Mouse (Mus musculus) erythroblast, embryonic 14.5 days (primary cell): ENCODE data around the gene Rabl3. TPM values are rescaled to one million over a fixed set of nuclear protein-coding genes. Genes with fewer than 3 reads are reported as not detected.

Experiments
- H3K27me3 ChIP-seq: 2 replicates; pipeline ENCODE4 v1.6.1; 2012; ENCODE audit warnings: inconsistent platforms; ENCODE audit not compliant: control insufficient read depth
- H3K36me3 ChIP-seq: 2 replicates; pipeline ENCODE4 v1.6.1; 2012; ENCODE audit warnings: mild to moderate bottlenecking, inconsistent platforms; ENCODE audit not compliant: control insufficient read depth
- H3K4me1 ChIP-seq: 2 replicates; pipeline ENCODE4 v1.6.1; 2012; ENCODE audit warnings: inconsistent platforms; ENCODE audit not compliant: control insufficient read depth
- H3K4me3 ChIP-seq: replicated peaks from 2 replicates; pipeline ENCODE3; 2012; ENCODE audit warnings: moderate library complexity, mild to moderate bottlenecking, inconsistent platforms
- H3K9me3 ChIP-seq: 2 replicates; pipeline ENCODE4 v1.6.1; 2012; ENCODE audit warnings: low read length, inconsistent platforms, mixed read lengths; ENCODE audit not compliant: control insufficient read depth
- GATA1 ChIP-seq: IDR thresholded peaks from 2 replicates; pipeline ENCODE4 v1.6.1; 2012; ENCODE audit warnings: low read length, inconsistent platforms, mixed read lengths
- TAL1 ChIP-seq: IDR thresholded peaks from 3 replicates; pipeline ENCODE4 v1.6.1; 2012; ENCODE audit warnings: low read length, inconsistent platforms, mixed read lengths
- polyA plus RNA-seq: library from polyadenylated mRNA; stranded (reverse); fragments of >175 nt; gene quantifications from 2 replicates; pipeline ENCODE4 v1.2.3, GENCODE M21; 2012

Rabl3 gene
- polyA plus RNA-seq, 1 experiment, result 0.05 TPM

DNA sequence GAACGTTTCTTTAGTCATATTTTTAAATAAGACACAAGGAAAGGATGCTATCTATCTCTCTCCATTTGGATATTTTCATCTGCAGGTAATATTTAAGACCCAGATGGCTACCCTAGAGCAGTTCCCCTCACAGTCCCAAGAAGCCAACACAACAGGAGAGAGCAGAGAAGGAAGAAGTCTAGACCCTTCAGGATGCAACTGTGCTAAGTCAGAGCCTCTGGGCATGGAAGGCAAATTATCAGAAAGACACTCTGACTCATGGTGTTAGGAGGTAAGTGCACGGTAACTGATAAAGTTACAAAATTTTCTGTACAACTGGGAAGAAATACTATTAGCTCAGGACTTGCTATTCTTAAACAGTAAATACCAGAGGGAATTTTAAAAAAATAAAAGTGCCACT, 21.0 kb upstream of the Rabl3 start:
- TF ChIP-seq TAL1 (no peak), GATA1 (no peak)
- Histone ChIP-seq H3K4me3 (no peak overlapping the region), H3K27me3 (no peaks in the 10 kb centered on the region), H3K36me3 (peaks cover 49% of the 10 kb centered on the region), H3K4me1 (no peaks in the 10 kb centered on the region; the same call in 1 of the 2 replicates), H3K9me3 (peaks cover 3% of the 10 kb centered on the region)

DNA sequence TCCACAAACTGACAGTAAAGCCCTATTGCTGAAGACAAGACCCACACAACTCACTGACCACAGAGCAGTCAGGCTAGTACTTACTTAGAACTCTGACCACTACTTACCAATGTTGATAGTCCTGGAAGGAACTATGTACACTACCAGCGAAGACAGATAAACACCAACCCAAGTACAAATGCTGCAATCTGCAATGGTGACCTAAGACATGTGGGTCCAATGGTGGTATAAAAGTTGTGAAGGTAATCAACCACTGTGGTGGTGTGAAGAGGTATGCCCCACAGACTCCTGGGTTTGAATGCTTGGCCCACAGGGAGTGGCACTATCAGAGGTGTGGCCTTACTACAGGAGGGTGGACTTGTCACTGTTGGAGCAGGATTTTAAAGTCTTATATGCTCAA, 20.0 kb upstream of the Rabl3 start:
- no peak overlapping the region for H3K4me3 ChIP-seq
- TF ChIP-seq TAL1 (no peak), GATA1 (no peak)
- H3K36me3 ChIP-seq, result peaks cover 57% of the 10 kb centered on the region
- H3K27me3 ChIP-seq, result no peaks in the 10 kb centered on the region
- H3K9me3 ChIP-seq, result peaks cover 9% of the 10 kb centered on the region
- H3K4me1 ChIP-seq, result no peaks in the 10 kb centered on the region; the same call in 1 of the 2 replicates

DNA sequence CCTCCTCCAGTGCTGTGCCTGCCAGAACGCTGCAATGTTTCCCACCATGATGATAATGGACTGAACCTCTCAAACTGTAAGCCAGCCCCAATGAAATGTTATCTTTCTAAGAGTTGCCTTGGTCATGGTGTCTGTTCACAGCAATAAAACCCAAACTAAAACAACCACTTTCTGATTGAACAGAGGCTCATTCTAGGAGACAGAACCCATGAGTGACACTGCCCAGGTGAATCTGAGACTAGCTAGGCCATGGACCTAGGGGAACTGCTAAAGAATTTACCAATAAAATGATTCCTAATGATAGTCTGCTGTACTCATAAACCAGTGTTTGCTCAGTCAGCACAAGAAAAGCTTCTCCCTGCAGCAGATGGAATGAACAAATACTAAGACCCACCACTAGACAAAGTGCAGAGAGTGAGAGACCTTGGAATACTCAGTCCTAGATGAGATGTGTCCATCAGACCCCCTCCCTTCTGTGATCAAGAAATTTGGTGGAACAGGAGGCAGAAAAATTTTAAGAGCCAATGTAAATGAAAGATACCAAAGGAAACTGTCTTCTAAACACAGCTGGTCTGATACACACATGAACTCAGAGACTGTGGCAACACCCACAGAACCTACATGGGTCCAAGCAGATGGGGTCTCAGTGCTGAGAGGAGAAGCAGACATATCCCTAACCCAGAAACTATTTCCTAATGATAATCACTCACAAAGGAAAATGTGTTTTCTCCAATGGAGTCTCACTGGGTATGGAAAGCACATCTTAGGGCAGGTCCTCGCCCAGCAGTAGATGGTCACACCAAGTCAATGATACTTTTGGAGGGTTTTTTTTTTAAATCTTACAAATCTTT, 19.3 kb upstream of the Rabl3 start:
- H3K4me3 ChIP-seq, result no peak overlapping the region
- no peaks in the 10 kb centered on the region for H3K27me3 ChIP-seq
- no peaks in the 10 kb centered on the region; the same call in 1 of the 2 replicates for H3K4me1 ChIP-seq
- no peak for TF ChIP-seq TAL1
- no peak for TF ChIP-seq GATA1
- H3K36me3 ChIP-seq, result peaks cover 61% of the 10 kb centered on the region
- peaks cover 9% of the 10 kb centered on the region for H3K9me3 ChIP-seq

DNA sequence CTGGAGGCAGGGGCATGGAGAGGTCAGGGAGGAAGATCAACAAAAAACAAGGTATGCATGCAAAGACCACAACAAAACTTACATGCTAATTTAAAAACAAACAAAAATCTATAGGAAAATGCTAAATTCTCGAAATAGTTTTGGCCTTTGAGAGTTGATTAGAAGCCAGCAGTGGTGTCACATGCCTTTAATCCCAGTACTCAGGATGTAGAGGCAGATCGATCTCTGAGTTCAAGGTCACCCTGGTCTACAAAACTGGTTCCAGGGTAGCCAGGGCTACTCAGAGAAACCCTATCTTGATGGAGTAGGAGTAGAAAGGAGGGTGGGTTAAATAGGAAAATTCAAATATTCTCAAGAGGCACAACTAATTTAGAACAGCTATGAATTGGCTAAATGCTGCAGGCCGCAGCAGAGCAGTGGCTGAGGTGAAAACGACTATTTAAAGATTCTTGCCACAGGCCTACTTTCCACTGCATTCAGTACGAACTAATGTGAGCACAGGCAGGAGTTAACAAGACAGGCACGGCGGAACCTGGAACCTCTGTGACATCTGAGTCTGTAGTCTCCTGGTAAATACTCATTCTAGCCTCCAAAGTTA, 17.5 kb upstream of the Rabl3 start:
- no peaks in the 10 kb centered on the region; the same call in 1 of the 2 replicates for H3K4me1 ChIP-seq
- H3K27me3 ChIP-seq, result no peaks in the 10 kb centered on the region
- TF ChIP-seq GATA1 (no peak), TAL1 (no peak)
- H3K4me3 ChIP-seq, result no peak overlapping the region
- H3K36me3 ChIP-seq, result peaks cover 60% of the 10 kb centered on the region
- H3K9me3 ChIP-seq, result peaks cover 9% of the 10 kb centered on the region

- Histone ChIP-seq H3K4me1 (no peaks in the 10 kb centered on the region), H3K4me3 (no peak overlapping the region), H3K27me3 (no peaks in the 10 kb centered on the region), H3K36me3 (peaks cover 58% of the 10 kb centered on the region), H3K9me3 (peaks cover 9% of the 10 kb centered on the region)
- TF ChIP-seq GATA1, result no peak
- no peak for TF ChIP-seq TAL1
These were observed 14.6 kb upstream of the Rabl3 start for GRCm38 (mm10) chr16:37525121-37525520.

GRCm38 (mm10) chr16:37526688-37527223, 12.9 kb upstream of the Rabl3 start:
- Histone ChIP-seq H3K27me3 (no peaks in the 10 kb centered on the region), H3K4me1 (no peaks in the 10 kb centered on the region), H3K36me3 (peaks cover 49% of the 10 kb centered on the region), H3K4me3 (no peak overlapping the region), H3K9me3 (peaks cover 9% of the 10 kb centered on the region)
- TF ChIP-seq TAL1, result no peak
- TF ChIP-seq GATA1, result no peak

- H3K36me3 ChIP-seq, result peaks cover 36% of the 10 kb centered on the region
- peaks cover 6% of the 10 kb centered on the region for H3K4me1 ChIP-seq
- H3K4me3 ChIP-seq, result no peak overlapping the region
- H3K9me3 ChIP-seq, result no peaks in the 10 kb centered on the region
- H3K27me3 ChIP-seq, result no peaks in the 10 kb centered on the region
- TF ChIP-seq GATA1 (no peak), TAL1 (no peak)
These were observed 9.5 kb upstream of the Rabl3 start for GRCm38 (mm10) chr16:37530170-37530569.

GRCm38 (mm10) chr16:37532046-37532445, 7.6 kb upstream of the Rabl3 start:
- no peak overlapping the region for H3K4me3 ChIP-seq
- H3K36me3 ChIP-seq, result peaks cover 28% of the 10 kb centered on the region
- H3K9me3 ChIP-seq, result no peaks in the 10 kb centered on the region
- H3K4me1 ChIP-seq, result peaks cover 6% of the 10 kb centered on the region
- no peak for TF ChIP-seq GATA1
- TF ChIP-seq TAL1, result no peak
- H3K27me3 ChIP-seq, result no peaks in the 10 kb centered on the region

- TF ChIP-seq GATA1, result no peak
- no peak for TF ChIP-seq TAL1
- Histone ChIP-seq H3K9me3 (no peaks in the 10 kb centered on the region), H3K4me1 (peaks cover 11% of the 10 kb centered on the region), H3K27me3 (no peaks in the 10 kb centered on the region), H3K36me3 (peaks cover 26% of the 10 kb centered on the region), H3K4me3 (no peak overlapping the region)
These were observed 6.2 kb upstream of the Rabl3 start for GRCm38 (mm10) chr16:37533369-37534068.
